Mouse (Mus musculus) lung, postnatal 0 days (tissue): ENCODE results near the gene Tbr1. TPM values are rescaled to one million over a fixed set of nuclear protein-coding genes. Genes with fewer than 3 reads are reported as not detected.

Experiments used
- ATAC-seq: fragments of 200-750 bp; cut with Nextera tagmentation; 2 replicates; pipeline ENCODE4 v1.8.0; 2017; ENCODE audit warnings: moderate library complexity
- DNase-seq: peaks from one replicate; pipeline ENCODE4 v3.0.0-alpha.2; 2016; ENCODE audit warnings: low spot score
- H3K27ac ChIP-seq: fragments of 300-500 bp; sonication (generic); 2 replicates; pipeline ENCODE4 v1.5.1; 2014; ENCODE audit warnings: antibody characterized with exemption, mild to moderate bottlenecking, low read length, mixed read lengths
- H3K27me3 ChIP-seq: fragments of 300-500 bp; sonication (generic); replicated peaks from 2 replicates; pipeline ENCODE4 v1.6.1; 2014; ENCODE audit warnings: low read length, mixed read lengths; ENCODE audit not compliant: insufficient read depth
- H3K36me3 ChIP-seq: fragments of 300-500 bp; sonication (generic); 2 replicates; pipeline ENCODE4 v1.6.1; 2014; ENCODE audit warnings: low read length, mixed read lengths; ENCODE audit not compliant: insufficient read depth
- H3K4me1 ChIP-seq: fragments of 300-500 bp; sonication (generic); 2 replicates; pipeline ENCODE4 v1.6.1; 2014; ENCODE audit warnings: antibody characterized with exemption, low read depth, low read length, mixed read lengths; ENCODE audit not compliant: insufficient read depth
- H3K4me2 ChIP-seq: fragments of 300-500 bp; sonication (generic); replicated peaks from 2 replicates; pipeline ENCODE4 v1.6.1; 2014; ENCODE audit warnings: low read depth, mild to moderate bottlenecking, low read length, moderate library complexity, mixed read lengths
- H3K4me3 ChIP-seq: fragments of 300-500 bp; sonication (generic); 2 replicates; pipeline ENCODE4 v1.5.1; 2014; ENCODE audit warnings: low read depth, low read length
- H3K9ac ChIP-seq: fragments of 300-500 bp; sonication (generic); replicated peaks from 2 replicates; pipeline ENCODE4 v1.6.1; 2014; ENCODE audit warnings: low read depth, mild to moderate bottlenecking
- H3K9me3 ChIP-seq: fragments of 300-500 bp; sonication (generic); 2 replicates; pipeline ENCODE4 v1.6.1; 2016; ENCODE audit warnings: low read length, mixed read lengths
- CTCF ChIP-seq: IDR thresholded peaks from 2 replicates; pipeline ENCODE4 v1.5.1; 2016; ENCODE audit warnings: antibody characterized with exemption, mild to moderate bottlenecking
- EP300 ChIP-seq: IDR thresholded peaks from 2 replicates; pipeline ENCODE4 v1.6.1; 2016; ENCODE audit warnings: antibody characterized with exemption, mild to moderate bottlenecking, control low read depth
- WGBS: fragments of 180-500 bp; shearing (Covaris S2); extraction: QIAGEN DNeasy Blood & Tissue Kit; methylation state at CpG from one replicate; pipeline ENCODE4 v1.1.7; 2014; 5-methylcytosine and 5-hydroxymethylcytosine counted together
- polyA plus RNA-seq: library from polyadenylated mRNA; unstranded; fragments of >200 nt; fragmentation: Nextera tagmentation; extraction: Ambion mirVana; gene quantifications from 2 replicates; pipeline ENCODE4 v1.2.1, GENCODE M21; 2015

Gene Tbr1
- polyA plus RNA-seq, 1 experiment from 2014 or later = 0.02 TPM

GRCm38 (mm10) chr2:61814548-61815473 is 12.1 kb downstream of the Tbr1 start:
- no peak overlapping the region for H3K27ac ChIP-seq
- peak; percentile 29; the same call in 1 of the 2 replicates for ATAC-seq
- DNase-seq = peak; percentile 44
- H3K36me3 ChIP-seq = no peaks in the 10 kb centered on the region
- TF ChIP-seq EP300 = no peak
- peak; percentile 70 for TF ChIP-seq CTCF
- peak overlapping the region; percentile 34 for H3K4me3 ChIP-seq
- peak overlapping the region; percentile 66 for H3K4me2 ChIP-seq
- no peaks in the 10 kb centered on the region for H3K9me3 ChIP-seq
- H3K27me3 ChIP-seq = peaks cover 54% of the 10 kb centered on the region
- H3K9ac ChIP-seq = no peak overlapping the region
- peaks cover 14% of the 10 kb centered on the region for H3K4me1 ChIP-seq
- WGBS = 6% methylated on average over 27 of the region's 50 CpGs

DNA sequence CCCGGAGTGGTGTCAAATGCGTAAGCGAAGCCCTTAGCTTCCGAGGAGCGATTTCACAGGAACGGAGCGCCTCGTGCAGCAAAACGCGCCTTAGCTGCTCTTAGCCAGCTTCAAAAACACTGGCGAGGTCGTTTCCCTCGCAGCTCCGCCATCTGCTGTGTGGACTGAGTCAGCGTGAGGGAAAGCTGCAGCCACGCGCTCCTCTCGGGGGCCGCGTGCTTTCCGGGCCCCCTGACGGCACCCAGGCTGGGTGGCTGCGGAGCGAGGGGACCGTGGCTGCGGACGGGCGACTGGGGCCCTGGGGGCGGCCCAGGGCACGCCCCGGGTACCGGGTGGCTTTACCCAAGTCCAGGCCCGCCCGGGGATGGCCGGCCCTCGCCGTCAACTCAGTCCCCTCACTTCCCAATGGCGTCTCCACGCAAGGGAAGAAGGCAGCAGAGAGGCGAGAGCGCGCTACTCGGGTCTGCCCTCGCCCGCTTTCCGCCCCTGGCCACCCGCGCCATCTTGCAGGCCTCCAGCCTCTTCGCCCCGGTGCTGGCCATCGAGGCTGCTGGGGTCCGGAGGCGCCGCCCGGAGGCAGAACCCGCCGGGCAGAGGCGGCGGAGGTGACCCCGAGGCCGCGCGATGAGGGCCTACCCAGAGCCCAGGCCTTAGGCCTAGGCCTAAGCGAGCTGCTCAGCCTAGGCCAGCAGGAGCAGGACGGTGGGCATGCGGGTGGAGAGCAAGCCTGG is 13.0 kb downstream of the Tbr1 start:
- 13% methylated on average over 47 of the region's 66 CpGs for WGBS
- peaks cover 14% of the 10 kb centered on the region for H3K4me1 ChIP-seq
- peaks cover 45% of the 10 kb centered on the region for H3K27me3 ChIP-seq
- TF ChIP-seq EP300 (no peak), CTCF (no peak; the same call in 1 of the 2 replicates)
- no peaks in the 10 kb centered on the region for H3K36me3 ChIP-seq
- H3K4me3 ChIP-seq = peak overlapping the region; percentile 34
- H3K9me3 ChIP-seq = no peaks in the 10 kb centered on the region
- peak; percentile 41 for DNase-seq
- H3K4me2 ChIP-seq = peak overlapping the region; percentile 66
- no peak overlapping the region for H3K9ac ChIP-seq
- ATAC-seq = peak; percentile 21
- no peak overlapping the region for H3K27ac ChIP-seq

- peaks cover 23% of the 10 kb centered on the region for H3K27me3 ChIP-seq
- no peak overlapping the region for H3K9ac ChIP-seq
- no peak for DNase-seq
- H3K4me2 ChIP-seq = no peak overlapping the region
- peaks cover 7% of the 10 kb centered on the region for H3K4me1 ChIP-seq
- no peaks in the 10 kb centered on the region for H3K36me3 ChIP-seq
- no peak overlapping the region for H3K4me3 ChIP-seq
- TF ChIP-seq CTCF (no peak), EP300 (no peak)
- whole genome bisulfite sequencing = 83% methylated on average over 1 of the region's 1 CpGs
- H3K27ac ChIP-seq = no peak overlapping the region
- no peaks in the 10 kb centered on the region for H3K9me3 ChIP-seq
- ATAC-seq = no peak
Observed at GRCm38 (mm10) chr2:61818197-61818596, 15.5 kb downstream of the Tbr1 start.

DNA sequence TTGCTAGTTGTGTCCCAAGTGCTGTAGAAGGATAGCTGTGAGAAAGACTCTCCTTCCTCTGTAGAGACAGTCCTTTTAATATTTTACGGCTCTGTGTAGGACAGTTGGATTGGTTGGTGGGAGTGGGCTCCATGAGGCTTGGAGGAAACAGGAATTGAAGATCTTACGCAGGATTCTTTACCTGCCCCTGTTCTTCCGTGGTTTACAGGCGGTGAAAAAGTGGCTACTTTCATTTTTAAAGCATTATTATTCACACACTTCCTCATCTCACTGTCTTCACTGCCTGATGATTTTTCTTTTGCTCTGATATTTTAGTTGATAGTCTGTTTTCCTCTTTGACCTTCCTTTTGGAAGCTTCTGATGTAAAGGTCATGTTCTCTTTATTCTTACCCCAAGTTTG is 17.5 kb downstream of the Tbr1 start:
- no peak overlapping the region for H3K27ac ChIP-seq
- H3K4me2 ChIP-seq = no peak overlapping the region
- DNase-seq (no peak), ATAC-seq (no peak)
- TF ChIP-seq CTCF (no peak), EP300 (no peak)
- no peaks in the 10 kb centered on the region for H3K36me3 ChIP-seq
- H3K4me3 ChIP-seq = no peak overlapping the region
- WGBS = 70% methylated on average over 4 of the region's 4 CpGs
- peaks cover 7% of the 10 kb centered on the region for H3K4me1 ChIP-seq
- H3K9ac ChIP-seq = no peak overlapping the region
- H3K9me3 ChIP-seq = no peaks in the 10 kb centered on the region
- peaks cover 8% of the 10 kb centered on the region for H3K27me3 ChIP-seq

GRCm38 (mm10) chr2:61823426-61824140 is 20.9 kb downstream of the Tbr1 start:
- no peaks in the 10 kb centered on the region for H3K27me3 ChIP-seq
- H3K27ac ChIP-seq = no peak overlapping the region
- no peaks in the 10 kb centered on the region for H3K9me3 ChIP-seq
- WGBS = 64% methylated on average over 1 of the region's 1 CpGs
- H3K36me3 ChIP-seq = no peaks in the 10 kb centered on the region
- H3K4me2 ChIP-seq = no peak overlapping the region
- no peak for TF ChIP-seq EP300
- TF ChIP-seq CTCF = no peak
- H3K9ac ChIP-seq = no peak overlapping the region
- no peak for DNase-seq
- no peaks in the 10 kb centered on the region for H3K4me1 ChIP-seq
- no peak overlapping the region for H3K4me3 ChIP-seq
- no peak for ATAC-seq
